Mouse (Mus musculus) hindbrain, embryonic 13.5 days (tissue): ENCODE results near the gene Rgl1. TPM values are rescaled to one million over a fixed set of nuclear protein-coding genes. Genes with fewer than 3 reads are reported as not detected.

Experiments used
- ATAC-seq: fragments of 200-750 bp; cut with Nextera tagmentation; 2 replicates; pipeline ENCODE4 v1.8.0; 2017; ENCODE audit warnings: moderate TSS enrichment; ENCODE audit not compliant: low FRiP score
- H3K27ac ChIP-seq: fragments of 300-500 bp; sonication (generic); 2 replicates; pipeline ENCODE4 v1.5.1; 2015; ENCODE audit warnings: inconsistent platforms, mild to moderate bottlenecking, moderate library complexity
- H3K27me3 ChIP-seq: fragments of 300-500 bp; sonication (generic); 2 replicates; pipeline ENCODE4 v1.6.1; 2015; ENCODE audit warnings: mild to moderate bottlenecking, inconsistent platforms
- H3K36me3 ChIP-seq: fragments of 300-500 bp; sonication (generic); 2 replicates; pipeline ENCODE4 v1.6.1; 2015; ENCODE audit warnings: mild to moderate bottlenecking, inconsistent platforms
- H3K4me1 ChIP-seq: fragments of 300-500 bp; sonication (generic); replicated peaks from 2 replicates; pipeline ENCODE4 v1.6.1; 2015; ENCODE audit warnings: inconsistent platforms
- H3K4me2 ChIP-seq: fragments of 300-500 bp; sonication (generic); 2 replicates; pipeline ENCODE4 v1.6.1; 2015; ENCODE audit warnings: inconsistent platforms, mild to moderate bottlenecking, moderate library complexity
- H3K4me3 ChIP-seq: fragments of 300-500 bp; sonication (generic); 2 replicates; pipeline ENCODE4 v1.5.1; 2015; ENCODE audit warnings: mild to moderate bottlenecking, inconsistent platforms
- H3K9ac ChIP-seq: fragments of 300-500 bp; sonication (generic); 2 replicates; pipeline ENCODE4 v1.6.1; 2015; ENCODE audit warnings: mild to moderate bottlenecking, inconsistent platforms
- H3K9me3 ChIP-seq: fragments of 300-500 bp; sonication (generic); 2 replicates; pipeline ENCODE4 v1.6.1; 2016; ENCODE audit warnings: inconsistent platforms
- WGBS: fragments of 180-500 bp; shearing (Covaris S2); methylation state at CpG from one replicate; pipeline ENCODE4 v1.1.7; 2015; 5-methylcytosine and 5-hydroxymethylcytosine counted together
- polyA plus RNA-seq: library from polyadenylated mRNA; unstranded; fragments of >200 nt; fragmentation: Nextera tagmentation; extraction: Ambion mirVana; gene quantifications from 2 replicates; pipeline ENCODE4 v1.2.1, GENCODE M21; 2015

Rgl1 gene
- polyA plus RNA-seq, 1 experiment from 2014 or later = 19.8 TPM

DNA sequence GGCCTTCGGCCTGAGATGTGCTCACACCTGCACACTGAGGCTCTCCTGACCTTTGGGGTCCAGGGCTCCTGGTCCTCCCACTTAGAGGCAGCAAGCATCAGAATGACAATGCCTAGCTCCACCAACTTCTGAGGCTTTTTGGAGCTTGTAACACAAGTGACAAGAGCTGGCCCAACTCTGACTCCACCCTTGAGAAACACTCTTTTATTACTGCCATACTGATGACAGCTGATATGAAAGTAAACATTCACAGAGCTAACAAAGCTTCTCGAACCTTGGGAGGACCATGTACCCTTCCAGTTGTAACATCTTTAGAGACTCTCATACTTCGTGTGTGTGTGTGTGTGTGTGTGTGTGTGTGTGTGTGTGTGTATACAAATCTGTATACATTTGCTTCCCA lies 40.1 kb downstream of the Rgl1 start:
- Histone ChIP-seq H3K27me3 (no peaks in the 10 kb centered on the region), H3K9me3 (no peaks in the 10 kb centered on the region), H3K9ac (no peak overlapping the region), H3K36me3 (no peaks in the 10 kb centered on the region), H3K27ac (no peak overlapping the region), H3K4me3 (no peak overlapping the region), H3K4me2 (no peak overlapping the region), H3K4me1 (no peaks in the 10 kb centered on the region)
- ATAC-seq = no peak
- 81% methylated on average over 3 of the region's 3 CpGs for WGBS

DNA sequence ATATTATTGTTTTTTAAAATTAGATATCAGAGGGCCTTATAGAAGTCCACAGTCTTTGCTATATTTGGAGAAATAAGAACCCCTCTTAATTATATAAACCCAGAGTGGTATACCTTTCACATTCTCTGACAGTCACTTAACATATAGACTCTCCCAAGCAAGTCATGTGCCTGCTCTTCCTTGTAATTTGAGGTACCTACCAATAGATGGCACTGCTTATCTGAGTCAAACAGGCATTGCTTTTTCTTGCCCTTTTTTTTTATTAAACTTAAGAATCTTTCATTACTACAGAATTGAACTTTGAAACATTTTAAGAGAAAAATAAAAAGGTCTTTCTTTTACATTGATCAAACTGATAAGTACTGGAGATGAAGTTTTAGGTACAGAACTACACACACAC lies 41.9 kb downstream of the Rgl1 start:
- H3K4me3 ChIP-seq = no peak overlapping the region
- H3K9ac ChIP-seq = no peak overlapping the region
- no peaks in the 10 kb centered on the region for H3K4me1 ChIP-seq
- no peaks in the 10 kb centered on the region for H3K27me3 ChIP-seq
- no peak overlapping the region for H3K4me2 ChIP-seq
- ATAC-seq = no peak
- no peaks in the 10 kb centered on the region for H3K9me3 ChIP-seq
- no peaks in the 10 kb centered on the region for H3K36me3 ChIP-seq
- H3K27ac ChIP-seq = no peak overlapping the region

DNA sequence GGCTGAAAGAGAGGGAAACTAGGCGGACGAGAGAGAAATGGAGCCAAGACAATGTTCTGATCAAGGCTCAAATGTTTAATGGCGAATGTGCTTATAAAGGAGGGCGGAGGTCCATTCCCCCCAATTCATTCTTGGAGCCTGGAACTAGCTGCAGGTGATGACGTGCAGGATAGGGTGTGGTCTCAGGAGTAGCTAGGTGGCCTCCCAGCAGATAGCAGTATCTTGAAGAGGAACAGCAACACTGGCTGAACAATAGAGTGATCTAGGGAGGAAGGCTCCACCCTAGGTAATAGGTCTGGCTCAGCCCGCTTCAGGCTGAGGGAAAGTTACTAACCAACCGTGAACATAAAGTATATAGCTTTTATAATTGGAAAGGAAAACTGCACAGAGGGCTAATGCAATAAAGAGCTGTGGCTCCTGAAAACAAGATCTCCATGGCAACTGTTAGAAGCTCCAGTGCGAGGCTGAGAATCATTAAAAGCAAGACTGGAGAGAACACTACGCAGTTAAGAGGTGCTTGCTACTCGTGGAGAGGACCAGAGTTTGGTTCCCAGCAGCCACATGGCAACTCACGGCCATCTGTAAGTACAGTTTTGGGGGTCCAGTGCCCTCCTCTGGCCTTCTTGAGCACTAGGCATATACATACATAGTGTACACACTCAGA lies 44.5 kb downstream of the Rgl1 start:
- no peak overlapping the region for H3K4me2 ChIP-seq
- H3K27ac ChIP-seq = no peak overlapping the region
- no peak for ATAC-seq
- H3K4me3 ChIP-seq = no peak overlapping the region
- no peaks in the 10 kb centered on the region for H3K27me3 ChIP-seq
- no peaks in the 10 kb centered on the region for H3K9me3 ChIP-seq
- WGBS = 83% methylated on average over 11 of the region's 11 CpGs
- no peaks in the 10 kb centered on the region for H3K4me1 ChIP-seq
- no peaks in the 10 kb centered on the region for H3K36me3 ChIP-seq
- no peak overlapping the region for H3K9ac ChIP-seq

DNA sequence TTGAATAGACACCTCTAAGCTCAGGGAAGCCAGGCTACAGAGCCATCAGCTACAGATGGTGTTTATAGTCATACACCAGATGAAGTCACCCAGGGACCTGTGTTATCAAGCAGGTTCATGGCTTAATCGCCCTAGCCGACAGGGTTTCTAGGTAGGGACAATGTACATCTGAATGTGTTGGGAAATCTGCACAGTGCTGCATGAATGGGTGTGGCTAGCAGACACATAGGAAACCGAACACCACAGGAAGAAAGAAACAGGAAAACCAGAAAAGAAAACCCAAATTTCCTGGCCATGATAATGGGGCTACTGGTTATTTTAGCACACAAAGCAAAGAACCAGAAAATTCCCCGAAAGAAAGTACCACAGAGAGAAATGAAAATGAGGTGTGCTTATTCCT lies 45.2 kb downstream of the Rgl1 start:
- 87% methylated on average over 4 of the region's 4 CpGs for WGBS
- Histone ChIP-seq H3K27ac (no peak overlapping the region), H3K27me3 (no peaks in the 10 kb centered on the region), H3K4me1 (no peaks in the 10 kb centered on the region), H3K36me3 (no peaks in the 10 kb centered on the region), H3K9ac (no peak overlapping the region), H3K4me2 (no peak overlapping the region), H3K4me3 (no peak overlapping the region), H3K9me3 (no peaks in the 10 kb centered on the region)
- no peak for ATAC-seq

- no peak overlapping the region for H3K9ac ChIP-seq
- 0 out of 2 replicates have a peak, but pooled peaks cover 2% of the 10 kb centered on the region for H3K4me1 ChIP-seq
- no peaks in the 10 kb centered on the region for H3K36me3 ChIP-seq
- no peak for ATAC-seq
- H3K4me3 ChIP-seq = no peak overlapping the region
- no peak overlapping the region for H3K27ac ChIP-seq
- no peaks in the 10 kb centered on the region for H3K9me3 ChIP-seq
- H3K27me3 ChIP-seq = no peaks in the 10 kb centered on the region
- no peak overlapping the region for H3K4me2 ChIP-seq
- 68% methylated on average over 6 of the region's 6 CpGs for WGBS
These were observed 48.0 kb downstream of the Rgl1 start for GRCm38 (mm10) chr1:152718200-152718599.

GRCm38 (mm10) chr1:152717329-152717728 lies 48.8 kb downstream of the Rgl1 start:
- H3K9ac ChIP-seq = no peak overlapping the region
- H3K4me2 ChIP-seq = no peak overlapping the region
- ATAC-seq = no peak
- no peak overlapping the region for H3K27ac ChIP-seq
- no peak overlapping the region for H3K4me3 ChIP-seq
- no peaks in the 10 kb centered on the region for H3K9me3 ChIP-seq
- H3K36me3 ChIP-seq = no peaks in the 10 kb centered on the region
- WGBS = 88% methylated on average over 1 of the region's 1 CpGs
- no peaks in the 10 kb centered on the region for H3K27me3 ChIP-seq
- H3K4me1 ChIP-seq = 0 out of 2 replicates have a peak, but pooled peaks cover 2% of the 10 kb centered on the region

DNA sequence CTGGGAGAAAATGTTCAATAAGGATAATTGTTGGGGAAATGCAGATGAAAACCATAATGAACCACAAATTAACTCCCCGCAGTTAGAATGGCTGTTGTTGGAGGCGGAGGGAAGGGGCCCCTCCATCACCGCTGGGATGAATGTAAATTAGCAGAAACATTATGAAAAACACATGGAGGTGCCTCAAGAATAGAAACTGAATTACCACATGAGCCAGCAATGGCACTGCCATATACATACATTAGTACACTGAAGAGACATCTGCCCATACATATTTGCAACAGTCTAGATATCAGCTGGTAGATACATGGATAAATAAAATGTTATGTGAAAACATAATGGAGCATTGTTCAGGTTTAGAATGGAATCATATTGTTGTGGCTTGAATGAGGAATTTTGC lies 51.7 kb downstream of the Rgl1 start:
- no peaks in the 10 kb centered on the region for H3K27me3 ChIP-seq
- no peaks in the 10 kb centered on the region for H3K9me3 ChIP-seq
- 69% methylated on average over 3 of the region's 3 CpGs for WGBS
- no peaks in the 10 kb centered on the region for H3K36me3 ChIP-seq
- peak overlapping the region; percentile 14; the same call in 1 of the 2 replicates for H3K27ac ChIP-seq
- no peak overlapping the region for H3K4me2 ChIP-seq
- H3K9ac ChIP-seq = no peak overlapping the region
- H3K4me1 ChIP-seq = 0 out of 2 replicates have a peak, but pooled peaks cover 2% of the 10 kb centered on the region
- no peak for ATAC-seq
- H3K4me3 ChIP-seq = no peak overlapping the region

DNA sequence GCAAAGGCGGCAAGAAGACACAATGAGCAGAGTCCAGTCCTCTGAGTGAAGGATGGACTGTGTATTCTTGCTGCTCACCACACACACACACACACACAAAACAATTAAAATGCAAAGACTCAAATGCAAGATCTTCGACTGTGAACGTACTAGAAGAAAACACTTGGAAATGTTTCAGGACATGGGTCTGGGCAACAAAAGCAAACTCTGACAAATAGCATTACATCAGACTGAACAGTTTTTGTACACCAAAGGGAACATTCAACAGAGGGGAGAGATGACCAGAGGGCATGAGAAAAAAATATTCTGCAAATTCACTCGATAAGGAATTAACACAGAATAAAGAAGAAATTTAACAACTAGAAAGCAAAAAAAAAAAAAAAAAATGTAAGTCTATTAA lies 52.2 kb downstream of the Rgl1 start:
- Histone ChIP-seq H3K9me3 (no peaks in the 10 kb centered on the region), H3K27ac (no peak overlapping the region), H3K36me3 (no peaks in the 10 kb centered on the region), H3K27me3 (no peaks in the 10 kb centered on the region), H3K4me3 (no peak overlapping the region), H3K4me1 (0 out of 2 replicates have a peak, but pooled peaks cover 2% of the 10 kb centered on the region), H3K4me2 (no peak overlapping the region), H3K9ac (no peak overlapping the region)
- 80% methylated on average over 4 of the region's 4 CpGs for WGBS
- ATAC-seq = no peak

DNA sequence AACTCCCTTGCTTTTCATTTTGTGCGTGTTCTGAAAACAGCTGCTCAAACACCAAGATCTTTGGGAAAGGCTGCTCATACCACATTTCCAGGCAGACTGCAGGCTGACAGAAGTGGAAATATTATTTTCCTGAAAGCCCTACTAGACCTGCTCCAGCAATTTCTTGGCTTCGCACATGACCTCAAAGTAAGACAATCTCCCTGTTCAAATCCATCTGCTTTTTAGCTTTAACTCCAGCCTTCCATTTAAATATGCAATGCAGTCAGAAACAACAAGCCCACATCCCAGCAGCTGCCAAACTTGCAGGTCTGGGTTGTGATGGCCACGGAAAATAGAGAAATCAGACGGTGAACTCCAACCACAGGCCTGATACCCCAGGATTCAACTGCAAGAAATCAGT lies 55.1 kb downstream of the Rgl1 start:
- 95% methylated on average over 4 of the region's 4 CpGs for WGBS
- Histone ChIP-seq H3K27me3 (no peaks in the 10 kb centered on the region), H3K4me2 (no peak overlapping the region), H3K27ac (no peak overlapping the region), H3K4me3 (no peak overlapping the region), H3K4me1 (0 out of 2 replicates have a peak, but pooled peaks cover 2% of the 10 kb centered on the region), H3K9me3 (no peaks in the 10 kb centered on the region), H3K36me3 (no peaks in the 10 kb centered on the region), H3K9ac (no peak overlapping the region)
- no peak for ATAC-seq

DNA sequence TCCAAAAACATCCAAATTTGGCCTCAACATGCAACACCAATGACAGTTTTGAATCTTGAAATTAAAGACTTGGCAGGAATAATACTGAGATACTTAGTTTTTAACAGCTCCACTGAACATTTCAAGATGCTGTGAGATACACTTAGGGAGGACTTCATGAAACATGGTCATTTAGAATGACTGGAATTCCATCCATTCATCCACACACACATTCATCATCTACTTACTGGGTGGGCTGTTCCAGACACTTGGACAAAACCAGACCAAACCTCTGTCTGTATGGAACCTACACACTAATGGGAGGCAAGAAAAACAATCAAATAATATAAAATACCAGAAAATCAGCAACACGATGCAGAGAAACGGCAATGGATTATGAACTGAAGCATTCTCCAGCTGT lies 58.6 kb downstream of the Rgl1 start:
- no peak overlapping the region for H3K9ac ChIP-seq
- ATAC-seq = no peak
- H3K36me3 ChIP-seq = no peaks in the 10 kb centered on the region
- H3K9me3 ChIP-seq = no peaks in the 10 kb centered on the region
- peaks cover 13% of the 10 kb centered on the region for H3K4me1 ChIP-seq
- 92% methylated on average over 2 of the region's 2 CpGs for WGBS
- no peaks in the 10 kb centered on the region for H3K27me3 ChIP-seq
- no peak overlapping the region for H3K4me2 ChIP-seq
- no peak overlapping the region for H3K4me3 ChIP-seq
- H3K27ac ChIP-seq = no peak overlapping the region

DNA sequence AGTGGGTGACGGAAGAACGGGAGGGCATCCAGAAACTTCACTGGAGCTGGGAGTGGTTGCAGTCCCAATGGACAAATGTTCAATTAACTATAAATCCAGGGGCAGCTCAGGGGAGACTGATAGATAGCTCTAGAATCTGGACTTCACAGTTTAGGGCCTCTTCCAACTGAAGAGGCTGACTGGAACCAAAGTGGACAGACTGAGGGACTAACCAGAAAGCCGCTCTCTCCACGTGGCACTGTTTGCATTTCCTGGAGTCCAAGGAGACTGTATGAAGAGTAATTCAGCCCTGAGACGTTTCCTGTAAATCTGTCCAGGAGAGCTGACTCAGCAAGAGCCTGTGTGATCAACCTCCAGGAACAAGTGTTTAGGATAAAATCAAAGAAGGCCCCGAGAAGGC lies 62.2 kb downstream of the Rgl1 start:
- no peak overlapping the region for H3K4me3 ChIP-seq
- no peaks in the 10 kb centered on the region for H3K9me3 ChIP-seq
- H3K9ac ChIP-seq = no peak overlapping the region
- no peak for ATAC-seq
- H3K36me3 ChIP-seq = no peaks in the 10 kb centered on the region
- H3K4me1 ChIP-seq = peaks cover 13% of the 10 kb centered on the region
- no peak overlapping the region for H3K27ac ChIP-seq
- no peaks in the 10 kb centered on the region for H3K27me3 ChIP-seq
- no peak overlapping the region for H3K4me2 ChIP-seq
- WGBS = 72% methylated on average over 6 of the region's 6 CpGs

GRCm38 (mm10) chr1:152702920-152703319 lies 63.2 kb downstream of the Rgl1 start:
- Histone ChIP-seq H3K27ac (no peak overlapping the region), H3K4me1 (peaks cover 13% of the 10 kb centered on the region), H3K4me3 (no peak overlapping the region), H3K27me3 (no peaks in the 10 kb centered on the region), H3K4me2 (no peak overlapping the region), H3K9me3 (no peaks in the 10 kb centered on the region), H3K9ac (no peak overlapping the region), H3K36me3 (no peaks in the 10 kb centered on the region)
- ATAC-seq = no peak
- WGBS = 37% methylated on average over 6 of the region's 6 CpGs

GRCm38 (mm10) chr1:152701066-152701465 lies 65.1 kb downstream of the Rgl1 start:
- no peak overlapping the region for H3K27ac ChIP-seq
- no peak overlapping the region for H3K4me3 ChIP-seq
- no peaks in the 10 kb centered on the region for H3K36me3 ChIP-seq
- WGBS = 90% methylated on average over 5 of the region's 5 CpGs
- H3K9me3 ChIP-seq = no peaks in the 10 kb centered on the region
- H3K4me2 ChIP-seq = no peak overlapping the region
- H3K27me3 ChIP-seq = no peaks in the 10 kb centered on the region
- H3K4me1 ChIP-seq = peaks cover 13% of the 10 kb centered on the region
- no peak overlapping the region for H3K9ac ChIP-seq
- no peak for ATAC-seq
